Mouse (Mus musculus): ENCODE measurements around the gene Pxmp4.

GRCm38 (mm10) chr2:154593025-154593424 is 10.5 kb downstream of the Pxmp4 start:
- peak; percentile 40; the same call in 1 of the 2 replicates for TF ChIP-seq CTCF (IDR thresholded peaks at IDR 0.05; ENCODE audit: control insufficient read depth, insufficient read depth, insufficient replicate concordance, low read depth, low read length)
- TF ChIP-seq POLR2A (IDR thresholded peaks at IDR 0.05; ENCODE audit: control insufficient read depth, low read depth, low read length) = no peak
